Mouse (Mus musculus) CH12.LX (cell line): ENCODE measurements around the gene Lgals9. TPM values are rescaled to one million over a fixed set of nuclear protein-coding genes. Genes with fewer than 3 reads are reported as not detected.

ENCODE experiments used
- DNase-seq: peaks from one replicate; pipeline ENCODE4 v3.0.0-alpha.2; 2013; ENCODE audit errors: extremely low read depth
- H3K27ac ChIP-seq: 2 replicates; pipeline ENCODE4 v1.5.1; 2012; ENCODE audit warnings: low read depth, mild to moderate bottlenecking, control low read depth, moderate library complexity; ENCODE audit not compliant: insufficient read depth
- H3K27me3 ChIP-seq: replicated peaks from 2 replicates; pipeline ENCODE3; 2012; ENCODE audit warnings: inconsistent platforms
- H3K36me3 ChIP-seq, 2 experiments: replicated peaks in 1 of 2; 2 replicates each; pipeline versions ENCODE3 to v1.6.1; 2012; ENCODE audit warnings: inconsistent platforms in 1 of 2, low read length in 1 of 2, mild to moderate bottlenecking in 1 of 2, mixed read lengths in 1 of 2, moderate library complexity in 1 of 2; ENCODE audit not compliant: control insufficient read depth in 1 of 2, insufficient read depth in 1 of 2
- H3K4me1 ChIP-seq, 2 experiments: 2 replicates each; pipeline ENCODE4 v1.6.1; 2012; ENCODE audit warnings: inconsistent platforms in 1 of 2, moderate library complexity in 1 of 2; ENCODE audit not compliant: insufficient read depth in 2 of 2, control insufficient read depth in 1 of 2
- H3K4me2 ChIP-seq: 2 replicates; pipeline ENCODE4 v1.6.1; 2012; ENCODE audit warnings: low read depth, mild to moderate bottlenecking, control low read depth; ENCODE audit not compliant: poor library complexity, insufficient read depth, severe bottlenecking
- H3K4me3 ChIP-seq, 3 experiments: fragments of 150-350 bp in 1 of 3; sonication (generic) in 1 of 3; replicated peaks in 1 of 3; 2 replicates each; pipeline versions ENCODE3 to v1.5.1; 2011 to 2012; ENCODE audit warnings: low read depth in 2 of 3, low read length in 2 of 3, mild to moderate bottlenecking in 2 of 3, moderate library complexity in 2 of 3, control low read depth in 1 of 3, improper control_type of control experiment in 1 of 3, inconsistent platforms in 1 of 3, mixed read lengths in 1 of 3; ENCODE audit not compliant: poor library complexity in 1 of 3
- H3K79me2 ChIP-seq: replicated peaks from 2 replicates; pipeline ENCODE4 v1.6.1; 2012; ENCODE audit warnings: mild to moderate bottlenecking, moderate library complexity; ENCODE audit not compliant: control insufficient read depth, poor library complexity, insufficient read depth, severe bottlenecking; ENCODE audit errors: extremely low read depth
- H3K9ac ChIP-seq: 2 replicates; pipeline ENCODE4 v1.6.1; 2012; ENCODE audit warnings: low read depth, mild to moderate bottlenecking, control low read depth, moderate library complexity; ENCODE audit not compliant: insufficient read depth
- H3K9me3 ChIP-seq: replicated peaks from 2 replicates; pipeline ENCODE3; 2012; ENCODE audit warnings: low read length, inconsistent platforms, mixed read lengths
- BHLHE40 ChIP-seq: IDR thresholded peaks from 2 replicates; pipeline ENCODE4 v1.6.1; 2011; ENCODE audit warnings: mild to moderate bottlenecking, low read depth, low read length, improper control_type of control experiment
- CHD1 ChIP-seq: IDR thresholded peaks from 2 replicates; pipeline ENCODE4 v1.6.1; 2012; ENCODE audit warnings: low read depth, low read length, improper control_type of control experiment, inconsistent platforms
- CHD2 ChIP-seq: IDR thresholded peaks from 2 replicates; pipeline ENCODE4 v1.6.1; 2011; ENCODE audit warnings: low read length, improper control_type of control experiment
- E2F4 ChIP-seq: IDR thresholded peaks from 2 replicates; pipeline ENCODE4 v1.6.1; 2011; ENCODE audit warnings: low read depth, low read length, improper control_type of control experiment; ENCODE audit not compliant: insufficient replicate concordance
- EP300 ChIP-seq: IDR thresholded peaks from 2 replicates; pipeline ENCODE4 v1.6.1; 2011; ENCODE audit warnings: low read length, improper control_type of control experiment
- ETS1 ChIP-seq: conservative IDR thresholded peaks from 2 replicates; pipeline ENCODE4 v1.6.1; 2012; ENCODE audit warnings: low read depth, mild to moderate bottlenecking, inconsistent platforms, low read length, improper control_type of control experiment, moderate library complexity
- GABPA ChIP-seq: IDR thresholded peaks from 2 replicates; pipeline ENCODE4 v1.6.1; 2012; ENCODE audit warnings: low read depth, low read length, improper control_type of control experiment, inconsistent platforms; ENCODE audit not compliant: insufficient replicate concordance
- HCFC1 ChIP-seq: IDR thresholded peaks from 2 replicates; pipeline ENCODE4 v1.6.1; 2012; ENCODE audit warnings: low read depth, mild to moderate bottlenecking, inconsistent platforms, low read length, improper control_type of control experiment
- IRF4 ChIP-seq: IDR thresholded peaks from 2 replicates; pipeline ENCODE4 v1.6.1; 2014; ENCODE audit warnings: low read depth, mild to moderate bottlenecking, inconsistent platforms, low read length, improper control_type of control experiment
- JUN ChIP-seq: IDR thresholded peaks from 2 replicates; pipeline ENCODE4 v1.6.1; 2011; ENCODE audit warnings: low read depth, mild to moderate bottlenecking, low read length, improper control_type of control experiment, moderate library complexity; ENCODE audit not compliant: insufficient read depth
- MAFK ChIP-seq: IDR thresholded peaks from 2 replicates; pipeline ENCODE4 v1.6.1; 2011; ENCODE audit warnings: low read length, improper control_type of control experiment; ENCODE audit not compliant: insufficient replicate concordance
- MAX ChIP-seq: IDR thresholded peaks from 2 replicates; pipeline ENCODE4 v1.6.1; 2011; ENCODE audit warnings: low read length, improper control_type of control experiment
- MYC ChIP-seq: IDR thresholded peaks from 2 replicates; pipeline ENCODE4 v1.6.1; 2011; ENCODE audit warnings: low read depth, mild to moderate bottlenecking, improper control_type of control experiment, low read length
- NELFE ChIP-seq: IDR thresholded peaks from 2 replicates; pipeline ENCODE4 v1.6.1; 2011; ENCODE audit warnings: low read depth, low read length, improper control_type of control experiment
- NRF1 ChIP-seq: IDR thresholded peaks from 2 replicates; pipeline ENCODE4 v1.6.1; 2014; ENCODE audit warnings: low read depth, mild to moderate bottlenecking, inconsistent platforms, low read length, improper control_type of control experiment, moderate library complexity
- RAD21 ChIP-seq: IDR thresholded peaks from 2 replicates; pipeline ENCODE4 v1.6.1; 2011; ENCODE audit warnings: low read depth, mild to moderate bottlenecking, low read length, improper control_type of control experiment, moderate library complexity
- TBP ChIP-seq: conservative IDR thresholded peaks from 2 replicates; pipeline ENCODE4 v1.6.1; 2011; ENCODE audit warnings: low read depth, low read length, improper control_type of control experiment
- USF2 ChIP-seq: conservative IDR thresholded peaks from 2 replicates; pipeline ENCODE4 v1.6.1; 2011; ENCODE audit warnings: low read depth, low read length, improper control_type of control experiment
- ZKSCAN1 ChIP-seq: IDR thresholded peaks from 2 replicates; pipeline ENCODE4 v1.6.1; 2012; ENCODE audit warnings: low read depth, inconsistent platforms, low read length, improper control_type of control experiment, borderline replicate concordance
- ZNF384 ChIP-seq: IDR thresholded peaks from 2 replicates; pipeline ENCODE4 v1.6.1; 2012; ENCODE audit warnings: low read depth, low read length, improper control_type of control experiment, inconsistent platforms
- dilution Hi-C: fragments of 300-500 bp; cut with MboI; formaldehyde crosslinking; loops from 2 replicates; pipeline ENCODE4 v1.14.3; 2020; ENCODE audit warnings: low sequenced_read_pairs; ENCODE audit not compliant: extremely low pct_unique_long_range_greater_than_20kb, extremely low pct_ligation_motif_present
- in situ Hi-C: fragments of 300-500 bp; cut with MboI; formaldehyde crosslinking; loops from 3 replicates; pipeline ENCODE4 v1.14.3; 2019; ENCODE audit warnings: low sequenced_read_pairs, low pct_ligation_motif_present, low pct_unique_long_range_greater_than_20kb, mixed read lengths
- polyA plus RNA-seq: library from polyadenylated mRNA; unstranded; fragments of >175 nt; gene quantifications from 2 replicates; pipeline ENCODE4 v1.2.1, GENCODE M21; 2012; ENCODE audit warnings: low read depth; ENCODE audit not compliant: insufficient read length
- total RNA-seq, 2 experiments: library from RNA; depleted of rRNA; stranded (reverse); fragments of 300-350 nt in 1 of 2; fragments of >200 nt in 1 of 2; gene quantifications; 2 replicates each; pipeline ENCODE4 v1.2.3; 2012 to 2014

Gene Lgals9
- total and polyA plus RNA-seq, 3 experiments, result 4.9 to 16.4 (median 5.0) TPM

DNA sequence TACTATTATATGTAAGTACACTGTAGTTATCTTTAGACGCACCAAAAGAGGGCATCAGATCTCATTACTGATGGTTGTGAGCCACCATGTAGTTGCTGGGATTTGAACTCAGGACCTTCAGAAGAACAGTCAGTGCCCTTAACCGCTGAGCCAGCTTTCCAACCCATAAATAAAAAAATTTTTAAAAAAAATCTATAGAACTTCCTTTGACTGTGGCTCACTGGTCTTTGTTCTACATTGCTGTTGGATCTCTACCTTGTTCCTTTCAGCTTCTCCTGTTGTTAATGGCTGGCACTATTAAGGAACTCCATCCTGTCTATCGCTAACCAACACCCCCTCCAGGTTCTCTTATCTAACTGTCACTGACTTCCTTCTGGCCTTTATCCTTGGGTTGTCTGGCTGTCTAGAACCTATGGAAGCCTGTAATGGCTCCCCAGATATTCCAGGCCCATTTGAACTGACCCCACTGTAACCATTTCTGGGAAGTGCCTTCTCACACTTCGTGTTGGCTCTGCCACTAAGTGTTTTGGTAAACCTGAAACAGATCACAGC lies 4.6 kb downstream of the Lgals9 start:
- H3K9ac ChIP-seq, result no peak overlapping the region
- TF ChIP-seq TBP (no peak), GABPA (no peak), MYC (no peak), E2F4 (no peak), BHLHE40 (no peak), ZNF384 (no peak), USF2 (no peak), ZKSCAN1 (no peak), EP300 (no peak), ETS1 (no peak), JUN (no peak), CHD1 (no peak), NRF1 (no peak), NELFE (no peak), CHD2 (no peak), RAD21 (no peak)
- TF ChIP-seq, all 38 proteins: peak for 0
- Histone ChIP-seq H3K4me2 (no peak overlapping the region), H3K36me3 (peaks cover 0 to 74% of the 10 kb centered on the region in 2 experiments), H3K79me2 (no peaks in the 10 kb centered on the region), H3K27ac (no peak overlapping the region), H3K27me3 (no peaks in the 10 kb centered on the region), H3K4me1 (peaks cover 8 to 29% of the 10 kb centered on the region in 2 experiments), H3K9me3 (no peaks in the 10 kb centered on the region), H3K4me3 (no peak overlapping the region)
- dilution Hi-C loops, result no loop called here
- in situ Hi-C loops, result no loop called here
- DNase-seq, result no peak

DNA sequence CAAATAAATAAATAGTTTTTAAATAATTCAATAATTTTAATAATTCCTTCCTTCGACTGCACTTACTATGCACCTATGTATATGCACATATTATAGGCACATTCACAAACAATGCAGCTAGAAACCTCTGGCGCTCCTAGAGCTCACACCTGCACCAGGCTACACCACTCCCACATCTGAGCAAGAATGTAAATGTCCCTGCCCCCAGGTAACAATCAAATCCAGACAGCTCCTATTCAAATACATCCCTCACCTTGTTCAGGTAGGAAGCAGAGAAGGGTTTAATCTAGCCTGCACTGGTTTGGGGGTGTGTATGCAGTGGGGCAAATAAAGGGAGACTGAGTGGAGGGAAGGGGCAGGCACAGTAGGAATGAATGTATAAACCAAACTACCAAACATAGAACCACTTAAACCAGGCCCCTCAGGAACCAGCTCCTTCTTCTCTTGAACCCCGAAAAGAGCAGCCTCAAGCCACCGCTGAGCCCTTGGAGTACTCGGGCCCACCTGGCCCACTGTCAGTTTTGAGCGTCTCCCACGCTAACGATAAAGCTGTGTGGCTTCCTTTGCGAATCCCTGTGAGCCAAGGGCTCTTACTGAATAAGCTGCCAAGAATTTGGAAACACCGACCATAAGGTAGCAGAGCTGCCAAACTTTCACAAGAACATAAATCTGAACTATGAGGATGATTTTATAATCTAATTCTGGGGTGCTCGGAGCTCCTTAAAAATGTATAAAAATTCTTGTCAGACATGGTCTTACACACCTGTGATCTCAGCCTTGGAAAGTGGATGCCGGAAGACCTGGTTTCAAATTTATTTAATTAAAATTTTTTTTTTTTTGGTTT lies 6.3 kb downstream of the Lgals9 start:
- Histone ChIP-seq H3K4me1 (peaks cover 3 to 22% of the 10 kb centered on the region in 2 experiments), H3K4me3 (no peak overlapping the region), H3K9me3 (no peaks in the 10 kb centered on the region), H3K79me2 (0 out of 2 replicates have a peak, but pooled peaks cover 3% of the 10 kb centered on the region), H3K9ac (no peak overlapping the region), H3K36me3 (peaks cover 0 to 63% of the 10 kb centered on the region in 2 experiments), H3K27me3 (no peaks in the 10 kb centered on the region), H3K27ac (no peak overlapping the region), H3K4me2 (no peak overlapping the region)
- in situ Hi-C loops, result no loop called here
- TF ChIP-seq MAFK, result no peak
- TF ChIP-seq ETS1, result no peak
- TF ChIP-seq CHD1, result no peak
- no peak for TF ChIP-seq HCFC1
- TF ChIP-seq MAX, result no peak
- TF ChIP-seq IRF4, result no peak
- no peak for TF ChIP-seq E2F4
- DNase-seq, result no peak
- dilution Hi-C loops, result no loop called here
